Mouse (Mus musculus) gastrocnemius, postnatal 10 days (tissue): ENCODE results near the gene 3110082J24Rik. TPM values are rescaled to one million over a fixed set of nuclear protein-coding genes. Genes with fewer than 3 reads are reported as not detected.
"Not testable (repeated sequence)": the region's sequence is repeated elsewhere in the genome, so short reads cannot be mapped to it uniquely, and the experiment has no call there.

Source experiments
- DNase-seq: peaks from one replicate; pipeline ENCODE4 v3.0.0; 2021; ENCODE audit warnings: mixed read lengths
- total RNA-seq, 2 experiments: library from RNA; stranded (reverse); gene quantifications; 2 replicates each; pipeline ENCODE4 v1.2.3; 2021

The 3110082J24Rik gene
- total RNA-seq, 2 experiments from 2014 or later = not detected

GRCm38 (mm10) chr5:30071677-30072076 lies 34.2 kb downstream of the 3110082J24Rik start:
- no peak for DNase-seq

DNA sequence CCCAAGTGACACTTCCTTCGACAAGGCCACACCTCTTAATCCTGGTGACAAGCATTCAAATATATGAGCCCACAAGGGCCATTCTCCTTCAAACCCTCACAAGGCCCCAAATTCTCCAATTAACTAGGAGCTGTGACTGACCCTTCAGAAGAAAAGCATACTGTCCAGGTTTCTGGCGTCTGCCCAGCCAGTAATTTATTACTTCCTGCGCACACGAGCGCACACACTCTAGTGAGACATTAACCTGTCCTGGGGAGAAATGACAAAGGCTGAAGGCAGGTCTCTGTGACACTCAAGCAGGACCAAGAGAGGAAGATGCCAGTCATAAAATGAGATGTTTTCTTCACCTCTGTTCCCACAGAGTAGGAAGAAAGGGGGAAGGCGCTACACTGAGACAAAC lies 38.2 kb downstream of the 3110082J24Rik start:
- no peak for DNase-seq

- not testable (repeated sequence) for DNase-seq
Measured at GRCm38 (mm10) chr5:30059607-30060006, 46.3 kb downstream of the 3110082J24Rik start.

- no peak for DNase-seq
Measured at GRCm38 (mm10) chr5:30058216-30058731, 47.6 kb downstream of the 3110082J24Rik start.

Other genes starting within 250 kb of the 3110082J24Rik start
- under 1 TPM in 1 of 2 experiments, not detected in 1; 0.27 TPM for gene Il6, start 93.0 kb downstream of the 3110082J24Rik start, total RNA-seq
- 10 to 100 TPM; 14.8 to 19.3 TPM for gene Tyms, start 32.5 kb downstream of the 3110082J24Rik start, total RNA-seq
- gene Garem2, start 925 bp downstream of the 3110082J24Rik start, total RNA-seq = under 1 TPM; 0.12 to 0.18 TPM
- gene Hadha, start 49.1 kb upstream of the 3110082J24Rik start, total RNA-seq = 100 to 1,000 TPM; 292 to 312 TPM
- gene Hadhb, start 49.2 kb upstream of the 3110082J24Rik start, total RNA-seq = 100 to 1,000 TPM; 239 to 273 TPM
- gene Adgrf3, start 99.6 kb upstream of the 3110082J24Rik start, total RNA-seq = not detected
- gene Selenoi, start 126.5 kb upstream of the 3110082J24Rik start, total RNA-seq = 10 to 100 TPM; 11.9 to 15.3 TPM
- under 1 TPM in 1 of 2 experiments, not detected in 1; 0.49 TPM for gene Drc1, start 175.3 kb upstream of the 3110082J24Rik start, total RNA-seq